Mouse (Mus musculus) kidney, postnatal 25 days (tissue): Measurements from ENCODE around the gene Kcnj9.
A peak's percentile ranks its signal among the peaks of the same experiment; 100 is the strongest.

Experiments used
- DNase-seq, 2 experiments: peaks; one replicate each; pipeline ENCODE4 v3.0.0; 2021; ENCODE audit warnings: mixed read lengths in 2 of 2

Kcnj9 gene

GRCm38 (mm10) chr1:172288900-172289616, 40.1 kb downstream of the Kcnj9 start:
- DNase-seq: no peak

- DNase-seq: no peak
Measured at GRCm38 (mm10) chr1:172286740-172287139, 42.4 kb downstream of the Kcnj9 start.

DNA sequence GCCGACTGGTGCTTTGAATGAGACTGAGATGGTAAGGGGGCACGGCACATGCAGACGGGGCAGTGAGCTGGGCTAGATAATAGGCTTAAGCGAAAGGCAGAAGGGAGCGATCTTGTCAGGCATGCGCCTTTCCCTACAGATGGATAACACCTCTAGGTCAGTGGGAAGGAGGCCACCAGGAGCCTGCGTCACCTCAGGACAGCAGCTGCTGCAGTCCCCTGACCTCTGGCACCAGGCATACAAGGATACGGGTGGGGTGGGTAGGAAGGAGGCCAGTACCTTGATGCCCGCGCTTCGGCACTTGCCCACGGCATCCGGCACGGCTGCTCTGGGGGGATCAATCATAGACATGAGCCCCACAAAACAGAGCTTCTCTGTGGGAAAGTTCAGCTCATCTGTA, 44.9 kb downstream of the Kcnj9 start:
- DNase-seq: no peak

GRCm38 (mm10) chr1:172283073-172283472, 46.0 kb downstream of the Kcnj9 start:
- no peak for DNase-seq

GRCm38 (mm10) chr1:172281522-172282254, 47.4 kb downstream of the Kcnj9 start:
- no peak for DNase-seq

DNA sequence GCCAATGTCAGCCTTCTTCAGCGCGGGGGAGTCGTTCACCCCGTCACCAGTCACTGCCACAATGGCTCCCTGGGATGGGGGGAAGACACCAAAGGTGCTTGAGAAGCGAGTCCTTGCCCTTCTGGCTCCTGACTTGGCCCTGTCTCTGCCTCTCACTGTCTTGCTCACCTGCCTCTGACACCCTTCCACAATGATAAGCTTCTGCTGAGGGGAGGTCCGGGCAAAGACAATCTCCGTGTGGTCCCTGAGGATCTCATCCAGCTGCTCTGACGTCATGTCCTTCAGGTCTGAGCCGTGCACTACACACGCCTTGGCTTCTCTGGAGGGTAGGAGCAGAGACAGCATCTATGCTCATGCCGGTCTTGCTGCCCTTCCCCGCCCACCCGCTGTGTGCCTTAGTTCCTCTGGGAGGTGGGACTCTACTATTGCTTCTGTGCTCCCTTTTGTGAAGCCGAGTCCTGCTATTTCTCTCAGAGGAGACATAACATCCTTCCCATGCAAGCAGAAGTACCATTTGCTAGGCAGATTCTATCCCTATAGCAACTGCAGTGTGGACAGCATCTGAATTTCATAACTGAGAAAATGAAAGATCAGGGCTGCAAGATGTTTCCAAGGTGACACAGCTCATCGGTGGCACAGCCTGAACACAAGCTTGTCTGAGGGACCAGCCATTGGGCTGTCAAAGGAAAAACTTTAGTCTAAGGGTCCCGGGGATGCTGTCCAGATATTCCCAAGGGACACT, 49.2 kb downstream of the Kcnj9 start:
- no peak for DNase-seq

DNA sequence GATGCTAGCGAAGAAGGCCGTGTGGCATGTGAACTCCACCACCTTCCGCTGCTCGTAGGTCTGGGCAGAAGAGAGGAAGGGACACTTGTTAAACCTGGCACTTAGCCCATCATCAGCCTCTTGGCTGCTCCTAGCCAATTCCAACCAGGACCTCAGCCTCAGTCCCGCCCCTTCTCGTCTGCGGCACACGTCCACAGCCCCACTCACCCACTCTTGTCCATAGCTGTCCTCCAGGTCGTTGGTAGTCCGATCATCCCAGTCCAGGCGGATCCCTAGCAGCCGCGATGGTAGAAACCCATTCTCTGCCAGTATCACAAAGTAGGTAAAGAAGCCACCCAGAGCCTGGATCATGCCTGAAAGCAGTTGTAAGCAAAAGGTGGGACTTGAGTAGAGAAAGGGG, 50.8 kb downstream of the Kcnj9 start:
- DNase-seq: no peak

DNA sequence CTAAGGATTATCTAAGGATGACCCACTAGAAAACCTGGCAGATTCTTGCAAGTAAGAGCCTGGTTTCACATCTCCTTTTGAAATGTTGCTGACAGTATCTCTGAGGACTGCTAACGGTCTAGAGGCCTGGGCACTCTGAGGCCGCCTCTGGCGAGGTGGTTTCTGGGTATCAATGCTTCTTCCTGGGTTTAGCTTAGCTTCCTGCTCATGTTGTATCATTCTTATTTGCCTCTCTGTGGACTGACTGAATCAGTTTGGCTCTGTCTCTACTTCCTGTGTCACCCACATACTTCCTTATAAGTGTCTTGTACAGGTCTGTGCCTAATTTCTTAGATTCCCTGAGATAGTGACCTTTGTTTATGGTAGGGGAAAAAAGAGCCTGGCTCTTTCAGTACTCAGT, 51.9 kb downstream of the Kcnj9 start:
- DNase-seq: no peak

- no peak for DNase-seq
Measured at GRCm38 (mm10) chr1:172274547-172274946, 54.6 kb downstream of the Kcnj9 start.

GRCm38 (mm10) chr1:172274116-172274515, 55.0 kb downstream of the Kcnj9 start:
- DNase-seq: peak; percentile 34 to 64

GRCm38 (mm10) chr1:172273386-172273785, 55.7 kb downstream of the Kcnj9 start:
- no peak for DNase-seq

GRCm38 (mm10) chr1:172271765-172272164, 57.4 kb downstream of the Kcnj9 start:
- no peak for DNase-seq

DNA sequence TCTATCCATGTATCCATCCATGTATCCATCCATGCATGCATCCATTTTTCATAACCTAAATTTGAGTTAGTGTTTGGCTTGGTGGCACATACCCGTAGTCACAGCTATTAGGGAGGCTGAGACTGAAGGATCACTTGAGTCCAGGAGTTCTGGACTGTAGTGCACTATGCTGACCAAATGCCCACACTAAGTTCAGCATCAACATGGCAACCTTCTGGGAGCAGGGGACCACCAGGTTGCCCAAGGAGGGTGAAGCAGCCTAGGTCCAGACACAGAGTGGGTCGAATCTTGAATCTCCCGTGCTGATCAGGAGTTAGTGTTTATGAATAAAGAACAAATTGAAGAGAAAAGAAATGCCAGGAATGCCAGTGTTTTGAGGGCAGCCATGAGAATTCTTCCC, 57.9 kb downstream of the Kcnj9 start:
- DNase-seq: no peak
